9 mouse cellular contexts compared by ENCODE assay signal in genomic region chr15:6570876-6571275, GRCm38 (mm10). TPM values are rescaled to one million over a fixed set of nuclear protein-coding genes. Genes with fewer than 3 reads are reported as not detected.
A peak's percentile ranks its signal among the peaks of the same experiment; 100 is the strongest.
DNase-seq lines count a peak whose midpoint lies in the region; ATAC-seq lines count a peak whose summit lies in the region.
"Had no signal": no experiment of that assay in that cellular context is flagged by ENCODE, and none has a peak within 500 bp of the region (broad histone marks: within the 10 kb centered on the region; RNA-seq: fewer than 3 reads in every experiment).

No protein-coding gene starts in this region.

- no peaks in the 10 kb centered on the region for H3K4me1 ChIP-seq in forebrain, embryonic 15.5 days
- H3K4me1 ChIP-seq in hindbrain, embryonic 11.5 days (replicated peaks; ENCODE audit: control insufficient read depth, insufficient read depth, low read length) = no peaks in the 10 kb centered on the region

- H3K4me3 ChIP-seq in forebrain, embryonic 15.5 days = no peak overlapping the region
- H3K4me3 ChIP-seq in hindbrain, embryonic 11.5 days (ENCODE audit: low read depth, low read length) = no peak overlapping the region
- H3K4me3 ChIP-seq in macrophage (ENCODE audit: inconsistent target) = peak overlapping the region; percentile 62
- H3K4me3 ChIP-seq: myocyte had no signal

- H3K79me2 ChIP-seq in macrophage (ENCODE audit: inconsistent target) = peaks cover 83% of the 10 kb centered on the region

- no peaks in the 10 kb centered on the region for H3K9me3 ChIP-seq in forebrain, embryonic 15.5 days
- H3K9me3 ChIP-seq in hindbrain, embryonic 11.5 days (ENCODE audit: control insufficient read depth, low read length) = no peaks in the 10 kb centered on the region

- no peak overlapping the region for H3K27ac ChIP-seq in forebrain, embryonic 15.5 days (replicated peaks)
- no peak overlapping the region for H3K27ac ChIP-seq in hindbrain, embryonic 11.5 days (ENCODE audit: low read depth, low read length)
- peak overlapping the region; percentile 99 for H3K27ac ChIP-seq in macrophage

- H3K36me3 ChIP-seq in forebrain, embryonic 15.5 days = no peaks in the 10 kb centered on the region
- H3K36me3 ChIP-seq in hindbrain, embryonic 11.5 days (ENCODE audit: control insufficient read depth, insufficient read depth, low read length) = no peaks in the 10 kb centered on the region
- peaks cover 8% of the 10 kb centered on the region; the same call in 1 of the 2 replicates for H3K36me3 ChIP-seq in macrophage (ENCODE audit: inconsistent target)

- peak; percentile 91 for ATAC-seq in forebrain, embryonic 15.5 days (replicated peaks)
- peak; percentile 79 for ATAC-seq in hindbrain, embryonic 11.5 days (ENCODE audit: low FRiP score)

- peak; percentile 88 for DNase-seq in heart, adult 11 months
- no peak for DNase-seq in heart, postnatal 25 days (ENCODE audit: low spot score)
- DNase-seq in cerebellum, adult 11 months = peak; percentile 11
- DNase-seq in hindbrain, embryonic 11.5 days (ENCODE audit: low spot score) = peak; percentile 77
- peak; percentile 73 to 83 for DNase-seq in layer of hippocampus, postnatal 10 days (ENCODE audit: low spot score in 2 of 2)
- peak; percentile 69 to 77 for DNase-seq in right cerebral cortex, postnatal 10 days (ENCODE audit: low spot score in 2 of 2)

- no peak overlapping the region for H3K4me2 ChIP-seq in forebrain, embryonic 15.5 days (replicated peaks)
- no peak overlapping the region for H3K4me2 ChIP-seq in hindbrain, embryonic 11.5 days (replicated peaks; ENCODE audit: low read depth, low read length)

- intact Hi-C loops in heart, postnatal 25 days (cut with DNase I) = loop anchor here (2.0 to 5.0 kb wide), 2 partner anchors 70 to 334 kb away; no protein-coding TSS in a partner anchor

- H3K27me3 ChIP-seq in forebrain, embryonic 15.5 days = no peaks in the 10 kb centered on the region
- H3K27me3 ChIP-seq in hindbrain, embryonic 11.5 days (ENCODE audit: control insufficient read depth, insufficient read depth, low read length) = no peaks in the 10 kb centered on the region

- WGBS in forebrain, embryonic 15.5 days = 9% methylated on average over 7 of the region's 7 CpGs
- 14% methylated on average over 7 of the region's 7 CpGs for WGBS in hindbrain, embryonic 11.5 days
- 0% methylated on average over 4 of the region's 7 CpGs for WGBS in macrophage (ENCODE audit: missing documents)

- H3K9ac ChIP-seq in forebrain, embryonic 15.5 days (replicated peaks) = no peak overlapping the region
- no peak overlapping the region for H3K9ac ChIP-seq in hindbrain, embryonic 11.5 days (ENCODE audit: low read depth, low read length)

RNA-seq across cellular contexts. Expression of gene Fyb, which starts 48.2 kb away (rescaled TPM):
- 10 to 100 TPM; 36.3 to 37.6 TPM for total RNA-seq in heart, postnatal 25 days (2021)
- 2.3 and 2.5 TPM in 2 replicates for polyA plus RNA-seq in forebrain, embryonic 15.5 days (2015; fragmentation: Nextera tagmentation; extraction: Ambion mirVana)
- polyA plus RNA-seq in hindbrain, embryonic 11.5 days (2014; fragmentation: Nextera tagmentation; extraction: Ambion mirVana) = 4.8 and 5.8 TPM in 2 replicates
- 10 to 100 TPM in 1 of 2 experiments, 1 to 10 TPM in 1; 9.2 to 10.9 TPM for total RNA-seq in layer of hippocampus, postnatal 10 days (2021)
- total RNA-seq in macrophage (2018; cell fraction: chromatin; rRNA removed) = 1,000 to 10,000 TPM in 25 of 26 experiments, 100 to 1,000 TPM in 1; 946 to 4,580 (median 3,223) TPM
- total RNA-seq in macrophage (2018; cell fraction: cytosol; rRNA removed) = 1,000 to 10,000 TPM in 9 of 26 experiments, 100 to 1,000 TPM in 17; 417 to 1,132 (median 746) TPM
- total RNA-seq in macrophage (2018; cell fraction: nucleus; rRNA removed) = 1,000 to 10,000 TPM; 1,077 to 2,236 (median 1,801) TPM
- polyA plus RNA-seq in macrophage (2018) = 370 to 786 TPM (median 465 TPM) in 3 replicates

Comparison
In these comparisons a context has a peak if more than half of its experiments do, and no peak if none do; other contexts are left out.
1. RNA of gene Fyb, which starts 48.2 kb away (polyA plus RNA-seq): 370 to 786 TPM in macrophage; 4.8 to 5.8 TPM in hindbrain, embryonic 11.5 days and 2.3 to 2.5 TPM in forebrain, embryonic 15.5 days; every median in the first group is over 10 times any median in the second.